In genomic region chr17:56133457-56134363, GRCm38 (mm10) we compare ENCODE assay signal across 8 mouse cellular contexts. TPM values are rescaled to one million over a fixed set of nuclear protein-coding genes. Genes with fewer than 3 reads are reported as not detected.
DNase-seq lines count a peak whose midpoint lies in the region; ATAC-seq and TF ChIP-seq lines count a peak whose summit lies in the region.

No protein-coding gene starts in this region.

- peak overlapping the region; percentile 14; the same call in 1 of the 2 replicates for H3K27ac ChIP-seq in forebrain, embryonic 15.5 days (replicated peaks)
- H3K27ac ChIP-seq in hindbrain, embryonic 14.5 days, result peak overlapping the region; percentile 38; the same call in 1 of the 2 replicates
- H3K27ac ChIP-seq in midbrain, postnatal 0 days (ENCODE audit: low read depth, low read length), result peak overlapping the region; percentile 47; the same call in 1 of the 2 replicates

- H3K36me3 ChIP-seq in forebrain, embryonic 15.5 days, result peaks cover 22% of the 10 kb centered on the region
- H3K36me3 ChIP-seq in hindbrain, embryonic 14.5 days (replicated peaks; ENCODE audit: control insufficient read depth, insufficient read depth), result peaks cover 30% of the 10 kb centered on the region
- H3K36me3 ChIP-seq in midbrain, postnatal 0 days (ENCODE audit: insufficient read depth, low read length), result peaks cover 30% of the 10 kb centered on the region

- DNase-seq in 3134 (ENCODE audit: extremely low read depth, insufficient read length, low spot score), result peak; percentile 83
- peak; percentile 49 for DNase-seq in NIH3T3 (ENCODE audit: low read depth)
- no peak for DNase-seq in hindbrain, embryonic 14.5 days (ENCODE audit: low spot score)
- DNase-seq in liver, result peak; percentile 66
- no peak for DNase-seq in midbrain, postnatal 0 days (ENCODE audit: low spot score)
- no peak for DNase-seq in layer of hippocampus, postnatal 10 days (ENCODE audit: low spot score in 2 of 2)
- DNase-seq in spleen, postnatal 10 days (ENCODE audit: low spot score in 2 of 2), result no peak

- H3K27me3 ChIP-seq in forebrain, embryonic 15.5 days, result no peaks in the 10 kb centered on the region
- H3K27me3 ChIP-seq in hindbrain, embryonic 14.5 days (ENCODE audit: control insufficient read depth, insufficient read depth, low read length), result no peaks in the 10 kb centered on the region
- H3K27me3 ChIP-seq in midbrain, postnatal 0 days (ENCODE audit: insufficient read depth, low read length), result no peaks in the 10 kb centered on the region

- no peaks in the 10 kb centered on the region for H3K9me3 ChIP-seq in forebrain, embryonic 15.5 days
- no peaks in the 10 kb centered on the region for H3K9me3 ChIP-seq in hindbrain, embryonic 14.5 days (ENCODE audit: control insufficient read depth, low read length)
- no peaks in the 10 kb centered on the region for H3K9me3 ChIP-seq in midbrain, postnatal 0 days (ENCODE audit: low read length)

- H3K9ac ChIP-seq in forebrain, embryonic 15.5 days (replicated peaks), result no peak overlapping the region
- H3K9ac ChIP-seq in hindbrain, embryonic 14.5 days, result 0 out of 2 replicates have a peak overlapping the region, but pooled peaks have one; percentile 17
- no peak overlapping the region for H3K9ac ChIP-seq in midbrain, postnatal 0 days (replicated peaks; ENCODE audit: low read length, poor library complexity, severe bottlenecking)

- 0 out of 2 replicates have a peak, but pooled peaks have one; percentile 21 for ATAC-seq in forebrain, embryonic 15.5 days (replicated peaks)
- 0 out of 2 replicates have a peak, but pooled peaks have one; percentile 19 for ATAC-seq in hindbrain, embryonic 14.5 days (ENCODE audit: low FRiP score)
- no peak for ATAC-seq in midbrain, postnatal 0 days (ENCODE audit: low FRiP score)

- WGBS in forebrain, embryonic 15.5 days, result 23% methylated on average over 19 of the region's 21 CpGs
- WGBS in hindbrain, embryonic 14.5 days, result 22% methylated on average over 18 of the region's 21 CpGs
- WGBS in midbrain, postnatal 0 days, result 24% methylated on average over 17 of the region's 21 CpGs

- H3K4me1 ChIP-seq in forebrain, embryonic 15.5 days, result peaks cover 28% of the 10 kb centered on the region
- peaks cover 12% of the 10 kb centered on the region for H3K4me1 ChIP-seq in hindbrain, embryonic 14.5 days (replicated peaks; ENCODE audit: control insufficient read depth, insufficient read depth, low read length)
- H3K4me1 ChIP-seq in midbrain, postnatal 0 days (ENCODE audit: insufficient read depth, low read length), result peaks cover 10% of the 10 kb centered on the region

- no peak overlapping the region for H3K4me3 ChIP-seq in forebrain, embryonic 15.5 days
- H3K4me3 ChIP-seq in hindbrain, embryonic 14.5 days (replicated peaks; ENCODE audit: low read length), result 0 out of 2 replicates have a peak overlapping the region, but pooled peaks have one; percentile 1
- H3K4me3 ChIP-seq in midbrain, postnatal 0 days (ENCODE audit: low read depth, low read length), result no peak overlapping the region

- H3K4me2 ChIP-seq in forebrain, embryonic 15.5 days (replicated peaks), result peak overlapping the region; percentile 37
- peak overlapping the region; percentile 37 for H3K4me2 ChIP-seq in hindbrain, embryonic 14.5 days (replicated peaks)
- H3K4me2 ChIP-seq in midbrain, postnatal 0 days (ENCODE audit: low read depth, low read length, poor library complexity, severe bottlenecking), result peak overlapping the region; percentile 33

- TF ChIP-seq CTCF in midbrain, postnatal 0 days (IDR thresholded peaks at IDR 0.05), result no peak

RNA-seq across cellular contexts. Expression of gene Sema6b, which starts 6.4 kb away (rescaled TPM):
- 13.6 and 14.2 TPM in 2 replicates for polyA plus RNA-seq in forebrain, embryonic 15.5 days (2015; fragmentation: Nextera tagmentation; extraction: Ambion mirVana)
- 18.3 and 20.5 TPM in 2 replicates for polyA plus RNA-seq in hindbrain, embryonic 14.5 days (2014; fragmentation: Nextera tagmentation; extraction: Ambion mirVana)
- total RNA-seq in midbrain, postnatal 0 days (2014; rRNA removed), result 90.5 and 106 TPM in 2 replicates
- polyA plus RNA-seq in midbrain, postnatal 0 days (2015; fragmentation: Nextera tagmentation; extraction: Ambion mirVana), result 15.6 and 17.4 TPM in 2 replicates
- total RNA-seq in layer of hippocampus, postnatal 10 days (2021), result 100 to 1,000 TPM; 117 to 125 TPM

RNA-seq across cellular contexts. Expression of gene Lrg1, which starts 11.9 kb away (rescaled TPM):
- 0.13 and 0.19 TPM in 2 replicates for polyA plus RNA-seq in forebrain, embryonic 15.5 days (2015; fragmentation: Nextera tagmentation; extraction: Ambion mirVana)
- polyA plus RNA-seq in hindbrain, embryonic 14.5 days (2014; fragmentation: Nextera tagmentation; extraction: Ambion mirVana), result 0.19 and 0.20 TPM in 2 replicates
- 0.47 and 0.49 TPM in 2 replicates for total RNA-seq in midbrain, postnatal 0 days (2014; rRNA removed)
- 0.43 and 0.66 TPM in 2 replicates for polyA plus RNA-seq in midbrain, postnatal 0 days (2015; fragmentation: Nextera tagmentation; extraction: Ambion mirVana)
- total RNA-seq in layer of hippocampus, postnatal 10 days (2021), result not detected

RNA-seq across cellular contexts. Expression of gene Plin5, which starts 16.3 kb away (rescaled TPM):
- 0.69 and 0.74 TPM in 2 replicates for polyA plus RNA-seq in forebrain, embryonic 15.5 days (2015; fragmentation: Nextera tagmentation; extraction: Ambion mirVana)
- 1.9 and 2.1 TPM in 2 replicates for polyA plus RNA-seq in hindbrain, embryonic 14.5 days (2014; fragmentation: Nextera tagmentation; extraction: Ambion mirVana)
- 4.3 and 4.5 TPM in 2 replicates for total RNA-seq in midbrain, postnatal 0 days (2014; rRNA removed)
- polyA plus RNA-seq in midbrain, postnatal 0 days (2015; fragmentation: Nextera tagmentation; extraction: Ambion mirVana), result 4.8 and 5.9 TPM in 2 replicates
- 1 to 10 TPM; 1.0 to 1.7 TPM for total RNA-seq in layer of hippocampus, postnatal 10 days (2021)

RNA-seq across cellular contexts. Expression of gene Plin4, which starts 24.1 kb away (rescaled TPM):
- 0.11 TPM in 2 replicates for polyA plus RNA-seq in forebrain, embryonic 15.5 days (2015; fragmentation: Nextera tagmentation; extraction: Ambion mirVana)
- 0.12 and 0.20 TPM in 2 replicates for polyA plus RNA-seq in hindbrain, embryonic 14.5 days (2014; fragmentation: Nextera tagmentation; extraction: Ambion mirVana)
- total RNA-seq in midbrain, postnatal 0 days (2014; rRNA removed), result 0.42 and 0.55 TPM in 2 replicates
- polyA plus RNA-seq in midbrain, postnatal 0 days (2015; fragmentation: Nextera tagmentation; extraction: Ambion mirVana), result 0.04 and 0.05 TPM in 2 replicates
- total RNA-seq in layer of hippocampus, postnatal 10 days (2021), result under 1 TPM; 0.43 to 0.51 TPM

RNA-seq across cellular contexts. Expression of gene Tnfaip8l1, which starts 28.6 kb away (rescaled TPM):
- polyA plus RNA-seq in forebrain, embryonic 15.5 days (2015; fragmentation: Nextera tagmentation; extraction: Ambion mirVana), result 9.0 and 10.0 TPM in 2 replicates
- 8.4 and 9.9 TPM in 2 replicates for polyA plus RNA-seq in hindbrain, embryonic 14.5 days (2014; fragmentation: Nextera tagmentation; extraction: Ambion mirVana)
- total RNA-seq in midbrain, postnatal 0 days (2014; rRNA removed), result 15.1 and 17.9 TPM in 2 replicates
- 8.4 and 9.9 TPM in 2 replicates for polyA plus RNA-seq in midbrain, postnatal 0 days (2015; fragmentation: Nextera tagmentation; extraction: Ambion mirVana)
- 1 to 10 TPM; 7.0 to 7.2 TPM for total RNA-seq in layer of hippocampus, postnatal 10 days (2021)

Comparison
In these comparisons a context has a peak if more than half of its experiments do, and no peak if none do; other contexts are left out.
1. DNase-seq: peak in 3134 (single experiment), NIH3T3 (single experiment) and liver (single experiment); none in hindbrain, embryonic 14.5 days (single experiment), midbrain, postnatal 0 days (single experiment), layer of hippocampus, postnatal 10 days (0 of 2) and spleen, postnatal 10 days (0 of 2).
2. Peak in every context shown above with its lines, with median percentiles within 50 percentile points of each other: H3K27ac ChIP-seq and H3K4me2 ChIP-seq.